Mouse (Mus musculus) layer of hippocampus, postnatal 36 days (tissue): ENCODE results near the gene Ankrd65. TPM values are rescaled to one million over a fixed set of nuclear protein-coding genes. Genes with fewer than 3 reads are reported as not detected.

Experiments used
- DNase-seq, 2 experiments: peaks; one replicate each; pipeline ENCODE4 v3.0.0; 2022
- microRNA-seq, 2 experiments: library from miRNA; unstranded; fragments of <30 nt; microRNA quantifications; one replicate each; pipeline ENCODE4 v1.2.0; 2021
- total RNA-seq, 2 experiments: library from RNA; stranded (reverse); gene quantifications; 2 replicates each; pipeline ENCODE4 v1.2.3; 2021

The Ankrd65 gene
- total RNA-seq, 2 experiments from 2014 or later: not detected

DNA sequence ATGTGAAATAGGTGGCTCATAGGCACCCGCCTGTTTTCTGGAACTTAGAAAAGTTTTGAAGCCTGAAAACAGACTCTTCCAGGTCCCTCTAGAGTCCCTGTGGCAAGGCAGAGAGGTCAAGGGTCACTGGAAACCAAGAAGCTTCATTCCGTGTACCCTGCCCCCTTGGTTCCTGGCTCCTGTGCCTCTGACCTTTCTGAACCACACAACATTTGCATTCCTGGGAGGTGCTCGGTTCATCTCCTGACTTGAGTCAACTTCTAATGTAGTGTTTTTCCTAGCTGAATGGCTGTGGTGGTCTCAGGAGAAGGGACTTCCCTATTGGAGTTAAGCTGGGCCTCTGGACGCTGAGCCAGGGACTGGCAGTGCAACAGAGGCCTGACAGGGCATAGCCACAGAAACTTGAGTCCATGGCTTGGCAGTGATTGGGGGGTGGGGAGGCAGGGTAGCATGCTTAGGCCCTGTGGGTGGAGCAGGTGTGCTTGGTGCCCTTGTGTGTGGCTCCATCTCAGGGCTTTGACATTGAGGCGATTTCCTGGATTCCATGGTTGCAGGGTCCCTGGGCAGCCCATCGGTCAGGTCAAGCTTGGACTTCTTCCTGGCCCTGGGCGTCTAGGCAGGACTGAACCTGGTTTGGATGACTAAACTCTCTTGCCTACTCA lies 58.3 kb downstream of the Ankrd65 start:
- no peak for DNase-seq

Small RNA genes lying within 50 kb of the gene (microRNA-seq; reads per million reads assigned to microRNA genes)
- 0 reads per million in 2 experiments for gene Gm27743

Other genes with a start within 250 kb of the Ankrd65 start
- 10 to 100 TPM; 65.8 to 71.5 TPM for gene Nadk, start 228.1 kb upstream of the Ankrd65 start, total RNA-seq
- gene Slc35e2, start 189.0 kb upstream of the Ankrd65 start, total RNA-seq: 10 to 100 TPM; 40.1 to 41.0 TPM
- 10 to 100 TPM; 43.6 to 46.8 TPM for gene Cdk11b, start 165.6 kb upstream of the Ankrd65 start, total RNA-seq
- not detected for gene Gm10563, start 145.0 kb upstream of the Ankrd65 start, total RNA-seq
- 1 to 10 TPM; 3.9 to 6.4 TPM for gene Mmp23, start 137.1 kb upstream of the Ankrd65 start, total RNA-seq
- gene Mib2, start 121.2 kb upstream of the Ankrd65 start, total RNA-seq: 100 to 1,000 TPM in 1 of 2 experiments, 10 to 100 TPM in 1; 96.8 to 109 TPM
- 10 to 100 TPM; 21.8 to 23.0 TPM for gene Fndc10, start 96.1 kb upstream of the Ankrd65 start, total RNA-seq
- gene Ssu72, start 85.6 kb upstream of the Ankrd65 start, total RNA-seq: 10 to 100 TPM; 78.3 to 82.6 TPM
- gene Tmem240, start 55.6 kb upstream of the Ankrd65 start, total RNA-seq: 10 to 100 TPM; 34.7 to 35.1 TPM
- 10 to 100 TPM; 51.8 to 54.0 TPM for gene Atad3a, start 29.3 kb upstream of the Ankrd65 start, total RNA-seq
- 10 to 100 TPM; 10.5 to 11.3 TPM for gene Vwa1, start 15.7 kb upstream of the Ankrd65 start, total RNA-seq
- gene Tmem88b, start 4.6 kb upstream of the Ankrd65 start, total RNA-seq: 10 to 100 TPM; 29.6 to 31.8 TPM
- gene Mrpl20, start 12.4 kb downstream of the Ankrd65 start, total RNA-seq: 10 to 100 TPM; 83.0 to 87.4 TPM
- gene Ccnl2, start 22.1 kb downstream of the Ankrd65 start, total RNA-seq: 100 to 1,000 TPM in 1 of 2 experiments, 10 to 100 TPM in 1; 87.0 to 106 TPM
- 10 to 100 TPM; 88.4 to 98.2 TPM for gene Aurkaip1, start 40.8 kb downstream of the Ankrd65 start, total RNA-seq
- 1 to 10 TPM; 5.6 to 8.1 TPM for gene Mxra8, start 49.2 kb downstream of the Ankrd65 start, total RNA-seq
- 10 to 100 TPM; 75.6 to 76.6 TPM for gene Dvl1, start 57.0 kb downstream of the Ankrd65 start, total RNA-seq
- under 1 TPM; 0.15 to 0.48 TPM for gene Tas1r3, start 72.9 kb downstream of the Ankrd65 start, total RNA-seq
- gene Cptp, start 79.0 kb downstream of the Ankrd65 start, total RNA-seq: 10 to 100 TPM; 24.5 to 24.9 TPM
- gene Ints11, start 79.1 kb downstream of the Ankrd65 start, total RNA-seq: 10 to 100 TPM; 35.7 to 36.9 TPM
- gene Pusl1, start 101.3 kb downstream of the Ankrd65 start, total RNA-seq: 10 to 100 TPM; 56.8 to 59.9 TPM
- gene Acap3, start 101.4 kb downstream of the Ankrd65 start, total RNA-seq: 100 to 1,000 TPM; 109 to 128 TPM
- 10 to 100 TPM; 66.2 to 74.1 TPM for gene Ube2j2, start 153.4 kb downstream of the Ankrd65 start, total RNA-seq
- 10 to 100 TPM; 12.7 to 18.6 TPM for gene C1qtnf12, start 171.9 kb downstream of the Ankrd65 start, total RNA-seq
- 10 to 100 TPM in 1 of 2 experiments, 1 to 10 TPM in 1; 9.7 to 10.6 TPM for gene B3galt6, start 202.2 kb downstream of the Ankrd65 start, total RNA-seq
- 100 to 1,000 TPM; 178 to 190 TPM for gene Sdf4, start 202.4 kb downstream of the Ankrd65 start, total RNA-seq
- 1 to 10 TPM; 2.3 to 2.5 TPM for gene Tnfrsf4, start 223.4 kb downstream of the Ankrd65 start, total RNA-seq
- not detected for gene Tnfrsf18, start 235.7 kb downstream of the Ankrd65 start, total RNA-seq